ENCODE assay signal across 12 mouse cellular contexts in genomic region chrX:99501397-99502125, GRCm38 (mm10). TPM values are rescaled to one million over a fixed set of nuclear protein-coding genes. Genes with fewer than 3 reads are reported as not detected.
DNase-seq lines count a peak whose midpoint lies in the region; ATAC-seq and TF ChIP-seq lines count a peak whose summit lies in the region.
"Had no signal": no experiment of that assay in that cellular context is flagged by ENCODE, and none has a peak within 500 bp of the region (broad histone marks: within the 10 kb centered on the region; RNA-seq: fewer than 3 reads in every experiment).

No protein-coding gene starts in this region.

- no peak overlapping the region for H3K9ac ChIP-seq in hindbrain, postnatal 0 days (replicated peaks; ENCODE audit: low read length)
- H3K9ac ChIP-seq in lung, embryonic 16.5 days (ENCODE audit: low read length), result no peak overlapping the region
- no peak overlapping the region for H3K9ac ChIP-seq in limb, embryonic 13.5 days
- H3K9ac ChIP-seq: forebrain, embryonic 15.5 days; midbrain, embryonic 13.5 days had no signal

- H3K27me3 ChIP-seq in hindbrain, embryonic 10.5 days (ENCODE audit: insufficient read depth, poor library complexity, severe bottlenecking), result peaks cover 99% of the 10 kb centered on the region
- H3K27me3 ChIP-seq in hindbrain, postnatal 0 days (ENCODE audit: insufficient read depth, low read length), result no peaks in the 10 kb centered on the region
- H3K27me3 ChIP-seq in lung, embryonic 16.5 days (ENCODE audit: control insufficient read depth, insufficient read depth, low read depth, low read length), result no peaks in the 10 kb centered on the region; the same call in 1 of the 2 replicates
- peaks cover 73% of the 10 kb centered on the region for H3K27me3 ChIP-seq in limb, embryonic 13.5 days
- H3K27me3 ChIP-seq: forebrain, embryonic 15.5 days had no signal

- no peaks in the 10 kb centered on the region for H3K36me3 ChIP-seq in hindbrain, embryonic 10.5 days
- H3K36me3 ChIP-seq in hindbrain, postnatal 0 days (ENCODE audit: insufficient read depth, low read length), result no peaks in the 10 kb centered on the region
- H3K36me3 ChIP-seq in lung, embryonic 16.5 days (ENCODE audit: control insufficient read depth, insufficient read depth, low read length), result no peaks in the 10 kb centered on the region
- no peaks in the 10 kb centered on the region for H3K36me3 ChIP-seq in limb, embryonic 13.5 days
- H3K36me3 ChIP-seq: forebrain, embryonic 15.5 days; midbrain, embryonic 13.5 days had no signal

- TF ChIP-seq CTCF in hindbrain, postnatal 0 days (IDR thresholded peaks at IDR 0.05; ENCODE audit: low read depth), result no peak

- H3K4me2 ChIP-seq in hindbrain, postnatal 0 days (ENCODE audit: low read depth, low read length), result no peak overlapping the region
- no peak overlapping the region for H3K4me2 ChIP-seq in lung, embryonic 16.5 days (ENCODE audit: low read depth, low read length)
- no peak overlapping the region for H3K4me2 ChIP-seq in limb, embryonic 13.5 days (replicated peaks)
- H3K4me2 ChIP-seq: forebrain, embryonic 15.5 days; midbrain, embryonic 13.5 days had no signal

- no peak for DNase-seq in hindbrain, embryonic 10.5 days (ENCODE audit: low spot score)
- DNase-seq in hindbrain, postnatal 0 days (ENCODE audit: low spot score), result no peak
- DNase-seq in lung, postnatal 36 days, result no peak
- DNase-seq in heart, postnatal 4 days, result peak; percentile 13
- no peak for DNase-seq in thymus, postnatal 14 days
- DNase-seq: adrenal gland, postnatal 36 days; gastrocnemius, adult 2 months; thymus, postnatal 25 days had no signal

- peak overlapping the region; percentile 40; the same call in 1 of the 2 replicates for H3K27ac ChIP-seq in hindbrain, embryonic 10.5 days
- no peak overlapping the region for H3K27ac ChIP-seq in hindbrain, postnatal 0 days
- H3K27ac ChIP-seq in lung, embryonic 16.5 days (ENCODE audit: low read length), result no peak overlapping the region
- no peak overlapping the region for H3K27ac ChIP-seq in limb, embryonic 13.5 days
- H3K27ac ChIP-seq: forebrain, embryonic 15.5 days; gastrocnemius, adult 2 months; midbrain, embryonic 13.5 days had no signal

- no peak for ATAC-seq in hindbrain, postnatal 0 days
- 0 out of 2 replicates have a peak, but pooled peaks have one; percentile 28 for ATAC-seq in lung, embryonic 16.5 days (ENCODE audit: low read depth)
- peak; percentile 40 for ATAC-seq in limb, embryonic 13.5 days (ENCODE audit: low FRiP score, low read depth)
- ATAC-seq: forebrain, embryonic 15.5 days; midbrain, embryonic 13.5 days had no signal

- WGBS in hindbrain, embryonic 10.5 days, result 53% methylated on average over 7 of the region's 7 CpGs
- 71% methylated on average over 7 of the region's 7 CpGs for WGBS in hindbrain, postnatal 0 days
- WGBS in lung, embryonic 16.5 days, result 50% methylated on average over 6 of the region's 7 CpGs
- 66% methylated on average over 7 of the region's 7 CpGs for WGBS in limb, embryonic 13.5 days

- H3K4me1 ChIP-seq in hindbrain, embryonic 10.5 days (replicated peaks), result peaks cover 15% of the 10 kb centered on the region; the same call in 1 of the 2 replicates
- H3K4me1 ChIP-seq in hindbrain, postnatal 0 days (ENCODE audit: insufficient read depth, low read length), result no peaks in the 10 kb centered on the region
- no peaks in the 10 kb centered on the region for H3K4me1 ChIP-seq in lung, embryonic 16.5 days (replicated peaks; ENCODE audit: control insufficient read depth, insufficient read depth, low read length)
- no peaks in the 10 kb centered on the region; the same call in 1 of the 2 replicates for H3K4me1 ChIP-seq in limb, embryonic 13.5 days

- no peak overlapping the region for H3K4me3 ChIP-seq in hindbrain, embryonic 10.5 days
- H3K4me3 ChIP-seq in hindbrain, postnatal 0 days (ENCODE audit: low read length), result no peak overlapping the region
- H3K4me3 ChIP-seq in lung, embryonic 16.5 days (ENCODE audit: low read length), result no peak overlapping the region
- H3K4me3 ChIP-seq in limb, embryonic 13.5 days, result no peak overlapping the region
- H3K4me3 ChIP-seq: forebrain, embryonic 15.5 days; gastrocnemius, adult 2 months; midbrain, embryonic 13.5 days had no signal

- H3K9me3 ChIP-seq in hindbrain, embryonic 10.5 days, result no peaks in the 10 kb centered on the region
- H3K9me3 ChIP-seq in hindbrain, postnatal 0 days (ENCODE audit: low read length), result no peaks in the 10 kb centered on the region
- H3K9me3 ChIP-seq in lung, embryonic 16.5 days (ENCODE audit: control insufficient read depth, low read length), result no peaks in the 10 kb centered on the region
- no peaks in the 10 kb centered on the region for H3K9me3 ChIP-seq in limb, embryonic 13.5 days
- H3K9me3 ChIP-seq: forebrain, embryonic 15.5 days; midbrain, embryonic 13.5 days had no signal

RNA-seq across cellular contexts. Expression of gene Pja1, which starts 30.5 kb away (rescaled TPM):
- polyA plus RNA-seq in hindbrain, embryonic 10.5 days (2016; fragmentation: Nextera tagmentation; extraction: Ambion mirVana), result 188 and 192 TPM in 2 replicates
- 194 and 216 TPM in 2 replicates for total RNA-seq in hindbrain, postnatal 0 days (2014; rRNA removed)
- polyA plus RNA-seq in hindbrain, postnatal 0 days (2015; fragmentation: Nextera tagmentation; extraction: Ambion mirVana), result 335 and 344 TPM in 2 replicates
- polyA plus RNA-seq in lung, embryonic 16.5 days (2015; fragmentation: Nextera tagmentation; extraction: Ambion mirVana), result 138 and 146 TPM in 2 replicates
- 10 to 100 TPM; 37.7 to 40.0 TPM for total RNA-seq in heart, postnatal 4 days (2021)
- 178 and 180 TPM in 2 replicates for polyA plus RNA-seq in limb, embryonic 13.5 days (2015; fragmentation: Nextera tagmentation; extraction: Ambion mirVana)
